Mouse (Mus musculus) forebrain, embryonic 11.5 days (tissue): ENCODE results near the gene Nudt3. TPM values are rescaled to one million over a fixed set of nuclear protein-coding genes. Genes with fewer than 3 reads are reported as not detected.

Experiments used
- ATAC-seq: fragments of 200-750 bp; cut with Nextera tagmentation; replicated peaks from 2 replicates; pipeline ENCODE4 v1.8.0; 2017; ENCODE audit warnings: moderate TSS enrichment; ENCODE audit not compliant: low FRiP score
- DNase-seq: peaks from one replicate; pipeline ENCODE4 v3.0.0-alpha.2; 2017; ENCODE audit warnings: low spot score
- H3K27ac ChIP-seq: fragments of 300-500 bp; sonication (generic); 2 replicates; pipeline ENCODE4 v1.5.1; 2014; ENCODE audit warnings: low read depth, low read length
- H3K27me3 ChIP-seq: fragments of 300-500 bp; sonication (generic); 2 replicates; pipeline ENCODE4 v1.6.1; 2014; ENCODE audit warnings: mild to moderate bottlenecking, low read length, mixed read lengths; ENCODE audit not compliant: control insufficient read depth, insufficient read depth
- H3K36me3 ChIP-seq: fragments of 300-500 bp; sonication (generic); 2 replicates; pipeline ENCODE4 v1.6.1; 2014; ENCODE audit warnings: mild to moderate bottlenecking, low read length, moderate library complexity, mixed read lengths; ENCODE audit not compliant: control insufficient read depth, insufficient read depth
- H3K4me1 ChIP-seq: fragments of 300-500 bp; sonication (generic); replicated peaks from 2 replicates; pipeline ENCODE4 v1.6.1; 2014; ENCODE audit warnings: low read length, mixed read lengths; ENCODE audit not compliant: control insufficient read depth, insufficient read depth
- H3K4me2 ChIP-seq: fragments of 300-500 bp; sonication (generic); 2 replicates; pipeline ENCODE4 v1.6.1; 2014; ENCODE audit warnings: low read depth, mild to moderate bottlenecking, low read length, moderate library complexity, mixed read lengths; ENCODE audit not compliant: severe bottlenecking
- H3K4me3 ChIP-seq: fragments of 300-500 bp; sonication (generic); 2 replicates; pipeline ENCODE4 v1.5.1; 2014; ENCODE audit warnings: low read depth, low read length
- H3K9ac ChIP-seq: fragments of 300-500 bp; sonication (generic); 2 replicates; pipeline ENCODE4 v1.6.1; 2014; ENCODE audit warnings: low read length
- H3K9me3 ChIP-seq: fragments of 300-500 bp; sonication (generic); 2 replicates; pipeline ENCODE4 v1.6.1; 2016; ENCODE audit warnings: low read length, mixed read lengths; ENCODE audit not compliant: control insufficient read depth
- WGBS: fragments of 180-500 bp; shearing (Covaris S2); extraction: QIAGEN DNeasy Blood & Tissue Kit; methylation state at CpG from one replicate; pipeline ENCODE4 v1.1.7; 2014; 5-methylcytosine and 5-hydroxymethylcytosine counted together
- polyA plus RNA-seq: library from polyadenylated mRNA; unstranded; fragments of >200 nt; fragmentation: Nextera tagmentation; extraction: Ambion mirVana; gene quantifications from 2 replicates; pipeline ENCODE4 v1.2.1, GENCODE M21; 2014

Nudt3 gene
- polyA plus RNA-seq, 1 experiment from 2014 or later = 50.5 TPM

- Histone ChIP-seq H3K9ac (no peak overlapping the region), H3K4me3 (no peak overlapping the region), H3K36me3 (peaks cover 3% of the 10 kb centered on the region; the same call in 1 of the 2 replicates), H3K27ac (no peak overlapping the region), H3K4me2 (no peak overlapping the region), H3K27me3 (no peaks in the 10 kb centered on the region), H3K9me3 (no peaks in the 10 kb centered on the region), H3K4me1 (peaks cover 21% of the 10 kb centered on the region; the same call in 1 of the 2 replicates)
- no peak for ATAC-seq
- 50% methylated on average over 7 of the region's 7 CpGs for WGBS
- no peak for DNase-seq
These were observed 59.5 kb downstream of the Nudt3 start for GRCm38 (mm10) chr17:27563771-27564244.

GRCm38 (mm10) chr17:27561809-27562526, 61.3 kb downstream of the Nudt3 start:
- Histone ChIP-seq H3K27ac (no peak overlapping the region), H3K4me1 (peaks cover 27% of the 10 kb centered on the region; the same call in 1 of the 2 replicates), H3K36me3 (peaks cover 3% of the 10 kb centered on the region; the same call in 1 of the 2 replicates), H3K9ac (no peak overlapping the region), H3K9me3 (no peaks in the 10 kb centered on the region), H3K4me2 (no peak overlapping the region), H3K4me3 (no peak overlapping the region), H3K27me3 (no peaks in the 10 kb centered on the region)
- no peak for ATAC-seq
- WGBS = 58% methylated on average over 8 of the region's 11 CpGs
- DNase-seq = no peak

GRCm38 (mm10) chr17:27560926-27561480, 62.3 kb downstream of the Nudt3 start:
- 86% methylated on average over 13 of the region's 13 CpGs for WGBS
- no peak overlapping the region for H3K9ac ChIP-seq
- H3K9me3 ChIP-seq = no peaks in the 10 kb centered on the region
- H3K4me3 ChIP-seq = no peak overlapping the region
- DNase-seq (no peak), ATAC-seq (no peak)
- peaks cover 3% of the 10 kb centered on the region; the same call in 1 of the 2 replicates for H3K36me3 ChIP-seq
- no peaks in the 10 kb centered on the region for H3K27me3 ChIP-seq
- H3K4me1 ChIP-seq = peaks cover 23% of the 10 kb centered on the region; the same call in 1 of the 2 replicates
- no peak overlapping the region for H3K27ac ChIP-seq
- H3K4me2 ChIP-seq = no peak overlapping the region

- H3K4me1 ChIP-seq = peaks cover 18% of the 10 kb centered on the region; the same call in 1 of the 2 replicates
- 78% methylated on average over 11 of the region's 12 CpGs for WGBS
- H3K9ac ChIP-seq = no peak overlapping the region
- DNase-seq = no peak
- no peaks in the 10 kb centered on the region for H3K9me3 ChIP-seq
- no peaks in the 10 kb centered on the region for H3K27me3 ChIP-seq
- no peak for ATAC-seq
- no peak overlapping the region for H3K27ac ChIP-seq
- no peak overlapping the region for H3K4me2 ChIP-seq
- H3K36me3 ChIP-seq = peaks cover 3% of the 10 kb centered on the region; the same call in 1 of the 2 replicates
- no peak overlapping the region for H3K4me3 ChIP-seq
These were observed 63.7 kb downstream of the Nudt3 start for GRCm38 (mm10) chr17:27559596-27559995.

GRCm38 (mm10) chr17:27558845-27559244, 64.5 kb downstream of the Nudt3 start:
- Histone ChIP-seq H3K9ac (no peak overlapping the region; the same call in 1 of the 2 replicates), H3K36me3 (peaks cover 3% of the 10 kb centered on the region; the same call in 1 of the 2 replicates), H3K4me2 (peak overlapping the region; percentile 91), H3K27me3 (no peaks in the 10 kb centered on the region), H3K9me3 (no peaks in the 10 kb centered on the region), H3K27ac (no peak overlapping the region), H3K4me3 (peak overlapping the region; percentile 88; the same call in 1 of the 2 replicates), H3K4me1 (peaks cover 15% of the 10 kb centered on the region; the same call in 1 of the 2 replicates)
- 4% methylated on average over 5 of the region's 5 CpGs for WGBS
- no peak for DNase-seq
- ATAC-seq = no peak

- H3K27me3 ChIP-seq = no peaks in the 10 kb centered on the region
- under 1% methylated on average over 14 of the region's 14 CpGs for WGBS
- DNase-seq (peak; percentile 69), ATAC-seq (no peak)
- peak overlapping the region; percentile 95 for H3K9ac ChIP-seq
- peak overlapping the region; percentile 88 for H3K4me3 ChIP-seq
- peak overlapping the region; percentile 91 for H3K4me2 ChIP-seq
- H3K9me3 ChIP-seq = no peaks in the 10 kb centered on the region
- peaks cover 15% of the 10 kb centered on the region; the same call in 1 of the 2 replicates for H3K4me1 ChIP-seq
- H3K27ac ChIP-seq = peak overlapping the region; percentile 96
- peaks cover 3% of the 10 kb centered on the region; the same call in 1 of the 2 replicates for H3K36me3 ChIP-seq
These were observed 65.2 kb downstream of the Nudt3 start for GRCm38 (mm10) chr17:27557927-27558661.

- H3K4me2 ChIP-seq = peak overlapping the region; percentile 91
- H3K36me3 ChIP-seq = peaks cover 3% of the 10 kb centered on the region; the same call in 1 of the 2 replicates
- H3K9ac ChIP-seq = peak overlapping the region; percentile 95
- H3K4me1 ChIP-seq = peaks cover 15% of the 10 kb centered on the region; the same call in 1 of the 2 replicates
- no peaks in the 10 kb centered on the region for H3K9me3 ChIP-seq
- peak overlapping the region; percentile 96 for H3K27ac ChIP-seq
- WGBS = under 1% methylated on average over 57 of the region's 75 CpGs
- no peaks in the 10 kb centered on the region for H3K27me3 ChIP-seq
- DNase-seq = peak; percentile 89
- ATAC-seq = peak; percentile 7; the same call in 1 of the 2 replicates
- H3K4me3 ChIP-seq = peak overlapping the region; percentile 88
These were observed 65.9 kb downstream of the Nudt3 start for GRCm38 (mm10) chr17:27557181-27557926.
